Mouse (Mus musculus): ENCODE measurements around the gene Gpatch4.

- no peak for TF ChIP-seq POLR2A (IDR thresholded peaks at IDR 0.05; ENCODE audit: insufficient read length, low read depth)
- no peak for TF ChIP-seq CEBPB (IDR thresholded peaks at IDR 0.05; ENCODE audit: insufficient read depth, poor library complexity, severe bottlenecking)
- peak; percentile 64 for TF ChIP-seq REST (IDR thresholded peaks at IDR 0.05; ENCODE audit: insufficient read depth, insufficient read length)
- no peak for TF ChIP-seq USF1 (IDR thresholded peaks at IDR 0.05; ENCODE audit: low read depth)
- TF ChIP-seq TCF12 (IDR thresholded peaks at IDR 0.05; ENCODE audit: insufficient read depth, poor library complexity, severe bottlenecking), result no peak
- peak in 1 of 3 experiments; percentile 4 for TF ChIP-seq MYOD1 (IDR thresholded peaks at IDR 0.05; ENCODE audit: control insufficient read depth in 1 of 3, insufficient read length in 2 of 3, low read depth in 2 of 3)
Measured at GRCm38 (mm10) chr3:88022322-88023191, 20.4 kb upstream of the Gpatch4 start.

All from myocyte (in vitro differentiated cells).